Mouse (Mus musculus) megakaryocyte, embryonic 14.5 days (primary cell): ENCODE results near the gene Arsb. TPM values are rescaled to one million over a fixed set of nuclear protein-coding genes. Genes with fewer than 3 reads are reported as not detected.

ENCODE experiments used
- H3K27me3 ChIP-seq: replicated peaks from 2 replicates; pipeline ENCODE3; 2012; ENCODE audit warnings: inconsistent platforms
- H3K36me3 ChIP-seq: replicated peaks from 2 replicates; pipeline ENCODE3; 2012; ENCODE audit warnings: low read length, inconsistent platforms, mixed read lengths
- H3K4me1 ChIP-seq: 2 replicates; pipeline ENCODE4 v1.6.1; 2012; ENCODE audit warnings: inconsistent platforms
- H3K4me3 ChIP-seq: replicated peaks from 2 replicates; pipeline ENCODE3; 2012; ENCODE audit warnings: moderate library complexity, mild to moderate bottlenecking, inconsistent platforms
- H3K9me3 ChIP-seq: 2 replicates; pipeline ENCODE4 v1.6.1; 2012; ENCODE audit warnings: inconsistent platforms
- FLI1 ChIP-seq: IDR thresholded peaks from 2 replicates; pipeline ENCODE4 v1.6.1; 2012; ENCODE audit warnings: low read length, inconsistent platforms, mixed read lengths
- GATA1 ChIP-seq: IDR thresholded peaks from 3 replicates; pipeline ENCODE4 v1.6.1; 2012; ENCODE audit warnings: mixed read lengths, low read length, inconsistent platforms, borderline replicate concordance
- polyA plus RNA-seq: library from polyadenylated mRNA; stranded (reverse); fragments of >175 nt; gene quantifications from 2 replicates; pipeline ENCODE4 v1.2.3, GENCODE M21; 2012; ENCODE audit warnings: low replicate concordance; ENCODE audit not compliant: insufficient read depth

Arsb gene
- polyA plus RNA-seq, 1 experiment: 2.6 TPM

DNA sequence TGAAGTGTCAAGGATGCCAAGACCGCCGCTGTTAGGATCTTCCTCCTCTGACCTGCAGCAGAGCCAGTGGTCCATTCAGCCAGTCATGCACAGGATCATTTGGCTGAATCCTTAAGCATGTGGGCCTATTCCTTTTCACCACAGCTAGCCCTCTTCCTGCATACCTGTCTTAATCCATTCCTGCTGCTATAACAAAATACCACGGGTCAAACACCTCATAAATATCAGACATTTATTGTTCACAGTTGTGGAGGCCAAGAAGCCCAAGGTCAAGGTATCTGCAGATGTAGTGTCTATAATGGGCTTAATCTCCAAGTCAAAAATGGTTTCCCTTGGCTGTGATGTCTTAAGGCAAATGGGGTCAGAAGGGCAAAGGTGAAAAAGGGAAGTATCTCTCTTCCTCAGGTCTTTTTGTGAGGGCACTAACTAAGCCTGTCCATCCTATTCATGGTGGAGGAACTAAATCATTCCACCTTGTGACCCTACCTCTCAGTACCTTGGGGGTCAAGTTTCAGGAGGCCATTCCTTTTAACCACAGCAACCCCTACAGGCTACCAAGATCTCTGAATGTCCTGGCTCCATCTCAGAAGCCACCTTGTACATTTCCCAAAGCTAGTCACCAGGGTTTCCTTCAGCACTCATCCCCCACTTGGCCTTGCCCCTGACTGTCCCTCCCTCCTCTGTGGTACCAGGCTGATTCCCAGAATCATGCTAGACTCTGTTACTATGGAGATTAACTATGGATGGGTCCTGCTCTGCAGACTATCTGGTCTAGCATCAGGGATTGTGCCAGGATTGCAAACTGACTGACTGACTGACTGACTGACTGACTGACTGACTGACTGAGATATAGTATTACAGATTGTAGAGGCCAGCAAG lies 128.2 kb downstream of the Arsb start:
- peaks cover 9% of the 10 kb centered on the region for H3K4me1 ChIP-seq
- H3K27me3 ChIP-seq: peaks cover 29% of the 10 kb centered on the region
- H3K9me3 ChIP-seq: no peaks in the 10 kb centered on the region
- no peak overlapping the region for H3K4me3 ChIP-seq
- no peak for TF ChIP-seq GATA1
- no peak for TF ChIP-seq FLI1
- no peaks in the 10 kb centered on the region for H3K36me3 ChIP-seq

GRCm38 (mm10) chr13:93900934-93901626 lies 129.7 kb downstream of the Arsb start:
- Histone ChIP-seq H3K27me3 (peaks cover 29% of the 10 kb centered on the region), H3K4me3 (no peak overlapping the region), H3K4me1 (peaks cover 9% of the 10 kb centered on the region), H3K36me3 (no peaks in the 10 kb centered on the region), H3K9me3 (no peaks in the 10 kb centered on the region; the same call in 1 of the 2 replicates)
- TF ChIP-seq GATA1 (no peak), FLI1 (no peak)

DNA sequence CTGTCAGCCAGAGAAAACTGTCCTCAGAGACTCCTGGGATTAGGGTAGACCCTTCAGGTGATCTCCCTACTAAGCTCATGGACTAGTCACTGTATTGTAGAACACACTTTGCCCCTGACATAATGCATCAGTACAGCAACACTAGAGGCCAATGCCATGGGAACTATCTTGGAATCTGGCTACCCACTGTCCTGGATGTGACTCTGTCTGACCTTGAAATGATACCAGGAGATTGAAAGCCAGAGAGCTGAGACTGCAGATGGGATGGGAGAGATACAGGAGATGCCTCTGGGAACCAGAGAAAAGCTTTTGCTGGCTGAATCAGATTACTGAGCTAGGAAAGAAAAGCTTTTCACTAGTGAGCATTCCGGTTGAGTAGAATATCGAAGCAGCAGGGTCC lies 130.7 kb downstream of the Arsb start:
- no peaks in the 10 kb centered on the region for H3K36me3 ChIP-seq
- peaks cover 4% of the 10 kb centered on the region for H3K9me3 ChIP-seq
- no peak overlapping the region for H3K4me3 ChIP-seq
- peaks cover 33% of the 10 kb centered on the region for H3K27me3 ChIP-seq
- H3K4me1 ChIP-seq: peaks cover 9% of the 10 kb centered on the region
- TF ChIP-seq FLI1 (no peak), GATA1 (no peak)

DNA sequence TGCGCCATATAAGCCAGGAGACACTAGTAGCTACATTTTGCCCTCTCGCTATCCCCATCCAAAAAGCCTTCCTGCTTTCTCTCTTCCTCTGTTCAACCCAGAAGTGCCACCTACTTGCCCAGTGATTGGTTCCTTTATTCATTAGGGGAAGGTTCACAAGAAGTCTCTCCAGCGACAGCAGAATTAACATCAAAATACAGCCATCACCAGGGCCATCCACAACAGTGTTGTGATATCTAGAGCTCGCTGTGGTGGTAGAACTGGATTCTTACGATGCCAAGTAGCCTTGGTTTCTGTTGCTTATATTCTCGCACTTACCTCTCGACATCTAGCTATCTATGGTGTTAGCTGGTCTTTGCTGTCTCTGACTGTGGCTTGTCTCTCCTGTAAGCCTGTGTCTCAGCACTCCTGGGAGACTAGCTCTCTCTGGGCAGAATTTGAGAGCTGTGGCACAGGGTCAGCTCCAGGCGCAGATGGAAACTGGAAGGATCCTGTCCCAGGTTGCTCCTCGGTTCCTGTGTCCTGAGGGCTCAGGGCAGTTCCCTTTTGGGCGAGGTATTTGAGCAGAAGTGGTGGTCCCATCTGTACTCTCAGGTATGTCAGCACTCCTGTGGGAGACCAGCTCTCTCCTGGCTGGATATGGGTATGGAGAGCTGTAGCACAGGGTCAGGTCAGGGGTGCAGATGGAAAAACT lies 135.3 kb downstream of the Arsb start:
- Histone ChIP-seq H3K4me1 (no peaks in the 10 kb centered on the region), H3K9me3 (peaks cover 4% of the 10 kb centered on the region), H3K27me3 (peaks cover 30% of the 10 kb centered on the region), H3K36me3 (no peaks in the 10 kb centered on the region), H3K4me3 (no peak overlapping the region)
- TF ChIP-seq FLI1: no peak
- no peak for TF ChIP-seq GATA1

DNA sequence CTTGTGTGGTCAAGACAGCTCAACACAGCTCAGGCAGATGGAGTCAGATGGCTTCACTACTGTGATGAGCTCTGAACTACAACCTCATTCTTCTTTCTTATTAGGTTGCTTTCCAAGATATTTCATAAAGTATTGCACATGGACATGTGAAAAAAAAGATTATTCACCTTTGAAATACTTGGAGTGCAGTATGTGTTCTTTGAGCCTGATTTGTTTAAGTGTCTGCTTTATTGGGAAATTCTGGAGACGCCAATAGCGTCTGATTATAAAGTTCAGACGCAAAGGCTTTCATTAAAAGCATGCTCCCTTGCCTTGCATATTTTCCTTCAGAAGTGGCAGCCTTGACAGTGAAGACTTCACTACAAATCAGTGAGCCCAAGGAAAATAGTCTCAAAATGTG lies 136.5 kb downstream of the Arsb start:
- H3K4me1 ChIP-seq: no peaks in the 10 kb centered on the region
- peaks cover 26% of the 10 kb centered on the region for H3K27me3 ChIP-seq
- H3K9me3 ChIP-seq: peaks cover 4% of the 10 kb centered on the region
- TF ChIP-seq GATA1 (no peak), FLI1 (no peak)
- H3K36me3 ChIP-seq: no peaks in the 10 kb centered on the region
- no peak overlapping the region for H3K4me3 ChIP-seq

DNA sequence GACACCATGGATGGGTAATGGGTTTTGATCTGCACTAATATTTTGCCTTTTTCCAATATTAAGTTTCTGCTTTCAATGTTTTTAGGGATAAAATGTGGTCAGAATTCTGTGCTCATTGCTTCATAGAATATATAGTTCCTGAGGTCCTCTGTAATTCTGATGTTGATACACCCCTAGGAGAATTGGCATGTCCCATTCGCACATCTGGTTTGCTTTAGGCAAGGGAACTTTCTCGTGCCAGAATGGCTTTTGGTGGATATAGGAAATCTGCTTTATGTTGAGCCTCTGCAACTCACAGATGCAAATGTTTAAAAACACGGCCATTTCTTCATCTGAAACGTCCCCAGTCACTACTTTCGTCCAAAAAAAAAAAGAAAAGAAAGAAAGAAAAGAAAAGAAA lies 138.4 kb downstream of the Arsb start:
- no peaks in the 10 kb centered on the region for H3K4me1 ChIP-seq
- peaks cover 4% of the 10 kb centered on the region for H3K9me3 ChIP-seq
- H3K4me3 ChIP-seq: no peak overlapping the region
- peaks cover 34% of the 10 kb centered on the region for H3K27me3 ChIP-seq
- H3K36me3 ChIP-seq: no peaks in the 10 kb centered on the region
- TF ChIP-seq GATA1: no peak
- TF ChIP-seq FLI1: no peak

GRCm38 (mm10) chr13:93911037-93911436 lies 139.6 kb downstream of the Arsb start:
- Histone ChIP-seq H3K27me3 (peaks cover 44% of the 10 kb centered on the region), H3K4me1 (no peaks in the 10 kb centered on the region), H3K36me3 (no peaks in the 10 kb centered on the region), H3K4me3 (no peak overlapping the region), H3K9me3 (peaks cover 4% of the 10 kb centered on the region)
- TF ChIP-seq GATA1 (no peak), FLI1 (no peak)

- no peaks in the 10 kb centered on the region for H3K9me3 ChIP-seq
- TF ChIP-seq GATA1 (no peak), FLI1 (no peak)
- peaks cover 45% of the 10 kb centered on the region for H3K27me3 ChIP-seq
- H3K4me1 ChIP-seq: no peaks in the 10 kb centered on the region
- no peak overlapping the region for H3K4me3 ChIP-seq
- H3K36me3 ChIP-seq: no peaks in the 10 kb centered on the region
These were observed 141.0 kb downstream of the Arsb start for GRCm38 (mm10) chr13:93912326-93912915.

- Histone ChIP-seq H3K4me3 (no peak overlapping the region), H3K36me3 (no peaks in the 10 kb centered on the region), H3K4me1 (no peaks in the 10 kb centered on the region), H3K27me3 (peaks cover 59% of the 10 kb centered on the region), H3K9me3 (no peaks in the 10 kb centered on the region)
- no peak for TF ChIP-seq FLI1
- no peak for TF ChIP-seq GATA1
These were observed 142.8 kb downstream of the Arsb start for GRCm38 (mm10) chr13:93914206-93914605.
